Mouse (Mus musculus): ENCODE data around the gene Mcm6.
"Not testable (repeated sequence)": the region's sequence is repeated elsewhere in the genome, so short reads cannot be mapped to it uniquely, and the experiment has no call there.

The Mcm6 gene

DNA sequence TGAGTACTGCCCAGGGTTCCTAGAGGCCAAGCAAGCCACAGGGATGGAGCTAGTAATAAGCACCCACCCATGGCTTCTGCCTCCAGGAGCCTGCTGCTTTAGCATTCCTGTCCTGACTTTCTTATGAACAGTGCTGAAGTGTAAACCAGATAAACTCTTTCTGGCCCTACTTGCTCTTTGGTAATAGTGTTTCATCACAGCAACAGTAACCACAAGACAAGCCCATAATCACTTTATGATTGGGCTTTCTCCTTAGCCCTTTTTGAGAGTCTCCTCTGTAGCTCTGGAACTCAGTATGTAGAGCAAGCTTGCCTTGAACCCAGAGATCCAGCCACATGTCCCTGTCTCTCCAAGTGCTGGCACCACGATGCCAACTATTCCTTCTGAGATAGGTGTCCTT, 29.2 kb downstream of the Mcm6 start:
- DNase-seq (ENCODE audit: low spot score), result no peak

DNA sequence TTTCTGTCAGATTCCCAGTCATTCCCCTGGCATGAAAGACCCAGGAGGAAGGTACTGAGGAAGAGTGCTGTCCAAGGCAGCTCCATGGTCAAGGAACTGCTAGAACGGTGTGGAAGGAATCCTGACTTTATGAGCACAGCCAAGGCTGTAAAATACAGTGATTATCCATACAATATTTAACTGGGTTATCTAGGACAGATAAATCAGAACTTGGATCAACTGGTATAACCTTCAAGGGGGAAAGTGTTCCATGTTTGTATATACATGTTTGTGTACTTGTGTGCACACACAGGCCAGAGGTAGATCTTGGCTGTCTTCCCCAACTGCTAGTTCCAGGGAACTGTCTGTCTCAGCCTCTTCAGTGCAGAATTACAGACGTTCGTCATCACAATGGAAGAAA, 31.2 kb downstream of the Mcm6 start, which contains the start of gene Lct:
Gene Lct (minus strand): TSS at position 101 of the 400 bp plus-strand sequence.
- DNase-seq (ENCODE audit: low spot score), result no peak

DNA sequence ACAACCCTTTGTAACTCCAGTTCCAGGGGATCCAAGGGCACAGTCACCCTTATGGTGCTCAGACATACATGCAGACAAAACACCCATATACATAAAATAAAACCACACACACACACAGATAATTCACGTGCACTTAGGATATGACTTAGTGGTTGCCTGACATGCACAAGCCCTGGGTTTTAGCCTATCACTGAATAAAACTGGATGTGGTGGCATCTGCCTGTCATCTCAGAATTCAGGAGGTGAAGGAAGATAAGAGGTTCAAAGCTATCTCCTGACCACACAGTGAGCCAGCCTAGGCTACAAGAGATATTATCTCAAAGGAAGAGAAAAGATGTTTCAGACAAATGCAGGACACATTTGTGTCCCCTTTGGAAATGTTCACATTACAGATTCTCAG, 32.3 kb downstream of the Mcm6 start:
- DNase-seq (ENCODE audit: low spot score), result no peak

DNA sequence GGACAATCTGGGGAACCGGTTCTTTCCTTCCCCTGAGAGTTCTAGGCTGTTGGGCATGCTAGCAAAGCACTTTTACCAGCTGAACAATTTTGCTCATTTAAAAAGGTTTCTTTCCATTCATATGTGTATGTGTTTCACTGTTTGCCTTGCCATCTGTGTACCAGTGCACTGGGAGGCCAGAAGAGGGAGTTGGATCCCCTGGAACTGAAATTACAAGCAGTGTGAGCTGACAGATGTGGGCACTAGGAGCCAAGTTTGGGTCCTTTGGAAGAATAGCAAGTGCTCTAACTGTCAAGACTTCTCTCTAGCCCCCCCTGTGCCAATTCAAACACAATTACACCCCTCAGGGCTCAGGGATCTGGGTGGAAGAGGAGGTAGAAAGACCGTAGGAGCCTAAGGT, 34.7 kb downstream of the Mcm6 start:
- no peak for DNase-seq (ENCODE audit: low spot score)

DNA sequence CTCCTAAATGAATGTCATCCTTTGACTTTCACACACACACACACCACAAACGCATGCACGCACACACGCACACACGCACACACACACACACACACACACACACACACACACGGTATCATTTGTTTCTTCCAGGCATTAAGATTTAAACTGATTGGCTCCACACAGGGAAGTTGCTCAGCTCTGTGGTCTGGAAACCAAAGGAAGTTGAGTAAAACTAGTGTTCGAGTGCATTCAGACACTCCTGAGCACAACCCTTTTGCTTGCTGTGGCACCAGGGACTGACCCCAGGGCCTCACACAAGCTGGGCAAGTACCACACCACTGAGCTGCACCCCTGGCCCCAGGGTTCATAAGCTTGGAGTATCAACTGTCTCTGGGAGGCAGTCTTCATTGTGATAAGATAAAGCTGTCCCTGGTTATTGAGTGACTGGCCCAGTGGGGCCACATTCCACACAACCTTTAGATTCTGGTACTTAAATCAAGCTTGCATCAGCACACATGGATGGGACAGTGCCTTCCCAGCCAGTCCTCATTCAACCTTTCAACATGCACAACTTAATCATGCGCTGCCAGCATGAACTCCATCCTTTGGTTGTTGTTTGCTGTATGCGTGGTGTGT, 36.3 kb downstream of the Mcm6 start:
- DNase-seq (ENCODE audit: low spot score), result no peak

DNA sequence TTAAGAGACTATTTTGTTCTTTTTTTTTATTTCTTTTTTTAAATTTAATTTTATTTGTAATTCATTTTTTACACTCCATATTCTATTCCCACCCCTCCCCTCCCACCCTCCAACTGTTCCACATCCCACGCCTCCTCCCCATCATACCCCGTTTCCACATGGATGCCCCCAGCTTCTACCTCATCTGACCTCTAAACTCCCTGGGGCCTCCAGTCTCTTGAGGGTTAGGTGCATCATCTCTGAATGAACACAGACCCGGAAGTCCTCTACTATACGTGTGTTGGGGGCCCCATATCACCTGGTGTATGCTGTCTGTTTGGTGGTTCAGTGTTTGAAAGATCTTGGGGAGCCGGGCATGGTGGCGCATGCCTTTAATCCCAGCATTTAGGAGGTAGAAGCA, 40.2 kb downstream of the Mcm6 start:
- not testable (repeated sequence) for DNase-seq (ENCODE audit: low spot score)

DNA sequence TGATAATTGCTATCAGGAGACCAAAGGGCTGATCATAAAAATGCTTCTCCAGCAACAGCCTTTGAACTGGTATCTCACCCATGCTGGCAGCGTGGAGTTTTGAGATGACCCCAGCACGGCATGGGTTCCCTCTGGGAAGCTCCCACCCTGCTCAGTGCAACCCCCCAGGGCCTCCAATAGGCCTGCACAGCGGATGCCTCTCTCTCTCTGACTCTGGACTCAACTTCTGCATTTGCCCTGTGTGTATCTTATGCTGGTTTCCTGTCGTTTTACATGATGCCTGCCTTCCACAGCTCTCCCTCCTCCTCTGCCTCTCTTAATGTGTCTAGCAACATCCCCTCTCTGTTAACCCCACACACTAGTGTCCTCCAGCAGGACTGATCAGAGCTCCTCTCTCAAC, 44.8 kb downstream of the Mcm6 start:
- no peak for DNase-seq (ENCODE audit: low spot score)

DNA sequence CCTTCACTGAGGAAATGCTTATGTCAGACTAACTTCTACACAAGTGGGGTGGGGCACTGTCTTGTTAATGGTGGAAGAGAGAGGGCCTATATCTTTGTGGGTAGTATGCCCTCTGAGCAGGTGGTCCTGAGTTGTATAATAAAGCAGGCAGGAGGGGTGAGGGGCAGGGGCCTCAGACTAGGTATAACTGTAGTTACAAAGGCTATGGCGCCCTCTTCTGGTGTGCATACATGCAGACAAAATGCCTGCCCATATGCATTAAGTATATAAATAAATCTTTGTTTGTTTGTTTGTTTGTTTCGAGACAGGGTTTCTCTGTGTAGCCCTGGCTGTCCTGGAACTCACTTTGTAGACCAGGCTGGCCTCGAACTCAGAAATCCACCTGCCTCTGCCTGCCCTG, 50.4 kb downstream of the Mcm6 start:
- no peak for DNase-seq (ENCODE audit: low spot score)

DNA sequence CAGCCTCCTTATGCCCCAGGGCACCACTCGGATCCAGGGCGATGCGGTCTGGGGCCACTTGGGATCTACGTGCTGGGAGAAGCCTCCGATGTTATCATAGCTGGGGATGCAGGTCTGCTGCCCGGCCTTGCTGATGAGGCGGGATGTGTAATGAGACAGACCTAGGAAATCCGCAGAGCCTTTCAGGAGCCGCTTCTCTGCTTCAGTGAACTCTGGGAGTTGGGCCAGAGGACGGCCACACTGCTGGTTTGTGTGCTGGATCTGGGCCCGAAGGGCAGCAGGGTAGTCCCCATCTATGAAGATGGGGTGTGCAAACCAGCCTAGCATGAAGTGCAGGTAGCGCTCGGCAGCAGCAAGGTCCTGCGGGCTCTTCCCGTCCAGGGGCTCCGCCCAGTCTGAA, 55.6 kb downstream of the Mcm6 start:
- peak; percentile 25 for DNase-seq (ENCODE audit: low spot score)

DNA sequence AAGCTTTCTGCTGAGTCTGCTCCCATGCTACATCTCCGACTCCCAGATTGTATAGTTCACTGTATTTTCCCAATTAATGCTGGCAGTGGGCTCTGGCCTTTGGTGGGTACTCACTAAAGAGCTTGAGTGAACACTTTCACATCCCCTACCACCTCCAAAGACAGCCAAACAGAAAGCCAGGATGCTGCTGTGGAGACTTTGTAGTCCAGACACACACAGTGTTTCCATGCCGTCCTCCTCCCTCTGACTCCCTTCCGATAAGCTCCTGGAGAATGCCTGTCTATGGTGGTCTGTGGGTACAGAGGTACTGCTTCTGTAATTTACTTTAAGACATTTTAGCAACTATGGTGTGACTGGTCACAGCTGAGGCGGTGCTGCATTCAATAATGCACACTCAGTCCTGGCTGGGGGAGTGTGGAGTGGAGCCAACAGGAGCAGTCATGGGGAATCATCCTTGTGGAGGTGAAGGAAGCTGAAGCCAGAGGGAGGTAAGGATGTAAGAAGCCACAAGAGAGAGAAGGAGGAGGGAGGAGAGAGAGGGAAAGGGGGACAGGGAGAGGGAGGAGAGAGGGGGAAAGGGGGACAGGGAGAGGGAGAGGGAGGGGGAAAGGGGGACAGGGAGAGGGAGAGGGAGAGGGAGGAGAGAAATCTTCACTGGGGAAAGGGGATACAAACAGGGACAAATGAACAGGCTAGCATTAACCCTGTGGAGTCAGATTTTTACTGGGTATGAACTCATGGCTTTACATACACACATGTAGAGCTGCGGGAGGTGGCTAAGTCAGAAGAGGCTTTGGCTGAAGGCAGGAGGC, 63.5 kb downstream of the Mcm6 start:
- DNase-seq (ENCODE audit: low spot score), result no peak

DNA sequence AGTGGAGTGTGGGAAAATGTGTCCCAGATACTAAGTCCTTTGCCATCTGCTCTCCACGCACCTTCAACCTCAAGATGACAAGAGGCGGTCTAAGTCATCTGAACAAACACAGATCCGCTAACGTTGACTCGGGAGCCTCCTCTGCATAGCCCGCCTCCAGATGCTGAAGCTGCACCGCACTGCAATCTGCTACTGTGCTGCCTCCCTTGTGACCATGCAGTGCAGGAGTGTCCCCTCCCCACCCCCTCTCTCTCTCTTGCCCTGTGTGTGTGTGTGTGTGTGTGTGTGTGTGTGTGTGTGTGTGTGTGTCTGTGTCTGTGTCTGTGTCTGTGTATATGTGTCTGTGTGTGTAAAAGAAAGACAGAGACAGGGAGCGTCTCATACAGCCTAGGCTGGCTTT, 64.2 kb downstream of the Mcm6 start:
- no peak for DNase-seq (ENCODE audit: low spot score)

DNA sequence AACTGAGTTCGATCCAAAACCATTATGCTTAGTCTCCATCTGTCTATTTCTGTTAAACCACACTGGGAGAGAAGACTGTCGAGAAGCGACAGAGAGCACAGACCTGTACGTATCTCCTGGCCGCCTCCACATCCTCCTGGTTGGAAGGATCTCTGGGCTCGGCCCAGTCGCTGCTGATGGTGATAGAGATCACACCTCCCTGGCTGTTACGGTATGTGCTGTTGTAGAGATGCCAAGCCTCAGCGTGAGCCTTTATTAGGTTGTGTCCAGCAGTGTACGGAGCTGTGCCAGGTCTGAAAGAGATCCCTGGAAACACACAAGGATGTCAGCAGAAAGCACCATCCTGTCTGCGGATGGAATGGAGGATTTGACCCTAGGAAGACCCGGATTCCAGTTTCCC, 65.9 kb downstream of the Mcm6 start:
- no peak for DNase-seq (ENCODE audit: low spot score)

DNA sequence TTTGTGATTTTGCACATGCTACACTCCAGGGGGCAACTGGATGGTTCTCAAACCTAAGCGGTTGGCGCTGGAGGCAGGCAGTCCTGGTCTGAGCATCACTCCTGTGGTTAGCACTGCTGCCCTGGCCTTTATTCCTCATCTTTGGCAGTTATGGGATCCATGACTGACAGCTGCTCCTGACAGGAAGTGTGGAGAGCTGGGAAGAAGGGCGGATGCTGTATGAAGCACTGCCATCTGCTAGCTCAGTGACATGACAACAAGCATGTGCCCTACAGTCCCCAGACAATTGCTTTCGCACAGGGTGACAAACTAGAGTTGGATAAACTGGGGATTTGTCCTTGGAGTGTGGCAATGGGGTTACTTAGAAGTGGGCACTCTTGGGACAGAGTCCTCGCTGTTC, 69.2 kb downstream of the Mcm6 start:
- DNase-seq (ENCODE audit: low spot score), result no peak

DNA sequence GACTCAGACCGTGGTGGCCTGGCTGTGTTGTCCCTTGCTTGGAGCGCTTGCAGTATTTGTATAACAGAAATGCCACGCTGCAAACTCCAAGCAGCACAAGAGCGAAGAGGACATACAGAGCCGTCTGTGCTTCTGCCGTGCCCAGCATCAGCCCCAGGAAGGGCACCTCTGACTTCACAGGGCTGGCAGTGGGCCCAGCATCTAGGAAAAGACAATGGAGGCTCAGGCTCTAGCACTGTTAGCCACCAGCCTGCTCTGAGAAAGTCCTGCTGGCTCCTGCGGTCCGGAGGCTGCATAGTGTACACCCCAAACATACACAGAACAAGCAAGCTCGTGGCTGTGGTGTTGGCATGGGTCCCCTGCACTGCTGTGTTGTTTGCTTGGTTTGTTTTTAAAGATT, 74.3 kb downstream of the Mcm6 start:
- DNase-seq (ENCODE audit: low spot score), result no peak

DNA sequence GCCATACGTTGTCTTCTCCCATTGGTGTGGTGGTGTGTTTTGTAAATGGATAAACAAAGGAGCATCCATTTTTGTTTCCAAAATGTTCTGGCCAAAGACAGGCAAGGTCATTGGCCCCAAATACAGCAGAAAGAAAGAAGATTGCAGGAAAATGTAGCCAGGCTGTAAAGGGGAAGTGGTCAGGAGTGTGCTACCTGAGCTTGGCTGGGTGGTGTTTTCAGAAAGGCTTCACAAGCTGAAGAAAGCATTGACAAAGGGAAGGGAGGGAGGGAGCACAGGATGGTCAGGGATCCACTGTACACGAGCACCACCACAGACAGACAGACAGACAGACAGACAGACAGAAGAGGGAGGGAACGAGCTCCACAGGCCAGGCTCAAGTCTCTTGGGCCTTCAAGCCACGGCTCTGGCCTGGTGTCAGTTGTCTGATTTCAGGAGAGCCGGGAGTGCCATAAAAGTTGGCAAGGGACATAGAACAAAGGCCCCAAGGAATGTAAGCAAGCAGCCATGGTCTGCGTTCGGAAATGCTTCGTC, 75.2 kb downstream of the Mcm6 start:
- DNase-seq (ENCODE audit: low spot score), result no peak

DNA sequence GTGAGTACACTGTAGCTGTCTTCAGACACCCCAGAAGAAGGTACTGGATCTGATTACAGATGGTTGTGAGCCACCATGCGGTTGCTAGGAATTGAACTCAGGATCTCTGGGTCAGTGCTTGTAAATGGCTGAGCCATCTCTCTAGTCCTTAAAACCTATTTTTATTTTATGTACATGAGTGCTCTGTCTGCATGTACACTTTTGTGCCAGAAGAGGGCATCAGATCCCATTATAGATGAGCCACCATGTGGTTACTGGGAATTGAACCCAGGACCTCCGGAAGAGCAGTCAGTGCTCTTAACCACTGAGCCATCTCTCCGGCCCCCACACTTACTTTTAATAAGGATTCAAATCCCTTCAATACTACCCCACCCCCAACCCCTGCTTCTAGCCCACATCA, 76.5 kb downstream of the Mcm6 start:
- DNase-seq (ENCODE audit: low spot score), result no peak

DNA sequence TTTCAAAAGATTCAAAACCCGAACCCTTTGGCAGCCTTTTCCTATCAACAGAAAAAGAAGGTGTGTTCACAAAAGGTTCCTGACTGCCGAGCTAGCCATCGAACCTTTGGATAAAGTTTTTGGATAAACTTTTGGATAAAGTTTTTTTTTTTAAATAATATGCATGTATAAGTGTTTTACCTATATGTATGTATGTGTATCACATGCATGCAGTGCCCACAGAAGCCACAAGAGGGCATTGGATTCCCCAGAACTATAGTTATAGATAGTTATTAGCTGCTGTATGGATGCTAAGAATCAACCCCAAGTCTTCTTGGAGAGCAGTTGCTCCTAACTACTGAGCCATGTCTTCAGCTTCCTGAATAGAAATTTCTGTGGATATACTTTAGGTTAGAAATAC, 77.7 kb downstream of the Mcm6 start:
- no peak for DNase-seq (ENCODE audit: low spot score)
